Mouse (Mus musculus) frontal cortex, adult 2 months (tissue): ENCODE measurements at regions not wholly inside any gene's neighbourhood (a gene's known extent, or its start where the extent isn't known, plus 50 kb on each side); places are given as distances from the start of the nearest gene placed in this dataset.

Source experiments
- DNase-seq, 2 experiments: peaks; one replicate each; pipeline ENCODE4 v3.0.0; 2022; ENCODE audit warnings: low spot score in 1 of 2; ENCODE audit errors: extremely low spot score in 1 of 2

DNA sequence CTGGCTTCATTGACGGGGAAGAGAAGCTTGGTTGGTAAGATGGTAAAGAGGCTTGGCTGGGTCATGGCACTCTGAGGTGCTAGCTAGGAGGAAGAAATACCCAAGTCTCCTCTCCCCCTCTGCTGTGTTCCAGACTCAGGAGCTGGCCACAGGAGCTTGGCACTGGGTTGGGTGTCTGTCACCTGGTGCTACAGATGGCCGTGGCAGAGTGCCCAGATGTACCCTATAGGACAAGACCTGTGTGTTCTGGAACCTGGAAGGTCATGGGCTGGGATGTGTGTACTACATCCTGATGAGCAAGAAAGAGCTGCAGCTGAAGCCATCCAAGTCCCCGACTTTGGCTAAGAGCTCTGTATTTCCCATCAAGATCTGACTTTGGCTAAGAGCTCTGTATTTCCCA lies 72.4 kb downstream of the Nupl2 start:
- DNase-seq, result no peak

DNA sequence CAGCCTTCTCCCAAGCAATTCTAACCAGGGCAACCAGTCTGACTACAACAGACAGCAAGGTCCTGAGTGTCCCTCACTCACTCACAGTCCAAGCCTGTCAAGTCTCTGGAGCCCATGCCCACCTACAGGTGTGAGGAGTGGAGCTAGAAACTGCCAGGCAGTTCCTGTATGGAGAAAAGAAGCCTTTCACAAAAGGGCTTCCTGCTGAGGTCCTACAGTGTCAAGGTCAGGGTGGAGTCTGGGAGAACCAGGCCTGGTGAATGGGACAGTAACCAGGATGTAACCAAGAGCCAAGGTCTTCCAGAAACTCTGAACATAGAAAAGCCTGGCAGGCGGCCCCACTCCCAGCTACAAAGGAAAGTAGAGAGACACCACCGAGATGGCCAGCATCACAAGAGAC lies 74.2 kb downstream of the Nupl2 start:
- DNase-seq, result no peak

DNA sequence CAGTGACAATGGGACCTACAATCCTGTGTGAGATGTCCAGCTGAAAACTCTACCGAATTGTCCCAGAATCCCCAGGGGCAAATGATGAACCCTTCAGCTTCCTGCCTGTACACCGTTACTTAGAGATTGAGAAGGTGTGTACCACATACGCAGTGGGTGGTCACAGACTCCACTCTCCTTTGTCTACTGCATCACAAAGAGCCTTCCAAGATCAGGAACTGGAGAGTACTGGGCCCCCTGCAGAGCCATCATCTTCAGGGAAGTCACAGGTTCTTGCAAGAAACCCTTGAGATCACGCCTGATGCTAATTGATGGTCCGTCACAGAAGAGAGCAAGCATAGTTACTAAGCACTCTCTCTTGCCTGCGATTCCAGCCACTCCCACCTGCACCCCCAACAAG lies 79.4 kb downstream of the Nupl2 start:
- no peak for DNase-seq

- no peak for DNase-seq
These were observed 90.7 kb downstream of the Nupl2 start for GRCm38 (mm10) chr5:24255421-24255820.

- DNase-seq, result peak; percentile 22 to 87
These were observed 90.3 kb downstream of the Kcnh2 start for GRCm38 (mm10) chr5:24261098-24261497.

- DNase-seq, result no peak
These were observed 89.3 kb downstream of the Kcnh2 start for GRCm38 (mm10) chr5:24262146-24262545.

GRCm38 (mm10) chr5:24264151-24264550 lies 87.3 kb downstream of the Kcnh2 start:
- DNase-seq, result no peak

GRCm38 (mm10) chr5:24265431-24265830 lies 86.0 kb downstream of the Kcnh2 start:
- no peak for DNase-seq

DNA sequence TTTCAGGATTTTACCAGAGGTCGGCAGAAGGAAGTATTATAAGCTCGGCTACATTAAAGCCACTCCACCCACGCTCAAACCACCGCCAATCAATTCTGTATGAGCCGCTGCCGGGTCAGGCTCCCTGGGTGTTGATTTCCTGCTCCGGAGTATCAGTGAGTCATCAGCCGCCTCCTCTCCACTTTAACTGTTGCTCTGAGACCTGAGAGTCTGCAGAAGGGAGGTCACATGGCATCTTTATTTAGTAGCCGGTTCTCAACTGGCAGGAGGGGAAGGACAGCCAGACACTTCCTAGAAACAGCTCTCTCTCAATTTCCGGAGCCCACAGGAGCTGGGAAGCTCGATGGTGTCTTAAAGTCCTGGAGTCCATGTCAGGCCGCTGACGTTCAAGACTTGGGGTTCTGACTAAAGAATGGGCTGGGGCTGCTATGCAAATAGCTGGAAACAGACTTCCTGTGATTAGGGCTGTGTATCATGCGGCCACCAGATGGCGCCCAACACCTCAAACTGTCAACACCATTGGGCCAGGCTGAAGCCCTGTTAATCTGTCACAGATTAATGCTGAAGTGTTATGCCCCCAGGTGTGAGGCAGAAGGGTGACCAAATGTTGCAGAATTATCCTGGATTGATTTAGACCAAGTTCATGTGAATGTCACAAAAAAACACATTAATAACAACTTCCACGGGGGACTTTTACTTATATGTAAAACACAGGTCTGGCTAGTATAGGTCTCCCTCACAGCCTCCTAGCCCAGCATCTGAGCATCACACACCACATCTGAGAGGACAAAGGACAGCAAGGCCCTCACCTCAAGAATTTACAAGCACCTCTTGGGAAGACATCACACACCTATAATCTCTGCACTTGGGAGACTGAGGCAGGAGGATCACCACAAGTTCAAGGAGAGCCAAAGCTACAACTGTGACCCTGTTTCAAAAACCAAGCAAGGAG lies 84.8 kb downstream of the Kcnh2 start:
- peak; percentile 68 to 90 for DNase-seq
